Mouse (Mus musculus) lung, postnatal 0 days (tissue): Measurements from ENCODE around the gene Rrp7a.

Experiments used
- CTCF ChIP-seq: IDR thresholded peaks from 2 replicates; pipeline ENCODE4 v1.5.1; 2016; ENCODE audit warnings: antibody characterized with exemption, mild to moderate bottlenecking
- EP300 ChIP-seq: IDR thresholded peaks from 2 replicates; pipeline ENCODE4 v1.6.1; 2016; ENCODE audit warnings: antibody characterized with exemption, mild to moderate bottlenecking, control low read depth

GRCm38 (mm10) chr15:83155672-83156419 is 33.2 kb upstream of the Rrp7a start:
- TF ChIP-seq CTCF (no peak), EP300 (no peak)
